Mouse (Mus musculus): ENCODE data around the gene Tas1r1. TPM values are rescaled to one million over a fixed set of nuclear protein-coding genes. Genes with fewer than 3 reads are reported as not detected.

Gene Tas1r1
- under 1 TPM; 0.49 to 0.54 TPM for total RNA-seq (2021)

- DNase-seq (ENCODE audit: extremely low spot score in 1 of 2, low spot score in 1 of 2) = no peak
Observed at GRCm38 (mm10) chr4:152038225-152038984, at the start of gene Tas1r1. TSS of gene Tas1r1 (minus strand) at chr4:152038568.

- DNase-seq (ENCODE audit: extremely low spot score in 1 of 2, low spot score in 1 of 2) = no peak
Observed at GRCm38 (mm10) chr4:152088133-152088532, 49.8 kb upstream of the Tas1r1 start.

- DNase-seq (ENCODE audit: extremely low spot score in 1 of 2, low spot score in 1 of 2) = no peak
Observed at GRCm38 (mm10) chr4:152087211-152088081, 49.1 kb upstream of the Tas1r1 start.

- peak; percentile 60 to 67 for DNase-seq (ENCODE audit: extremely low spot score in 1 of 2, low spot score in 1 of 2)
Observed at GRCm38 (mm10) chr4:152086505-152087210, 48.3 kb upstream of the Tas1r1 start.

- DNase-seq (ENCODE audit: extremely low spot score in 1 of 2, low spot score in 1 of 2) = no peak
Observed at GRCm38 (mm10) chr4:152084616-152085015, 46.2 kb upstream of the Tas1r1 start.

GRCm38 (mm10) chr4:152083611-152084220 lies 45.3 kb upstream of the Tas1r1 start:
- DNase-seq (ENCODE audit: extremely low spot score in 1 of 2, low spot score in 1 of 2) = no peak

GRCm38 (mm10) chr4:152079931-152080330 lies 41.6 kb upstream of the Tas1r1 start:
- DNase-seq (ENCODE audit: extremely low spot score in 1 of 2, low spot score in 1 of 2) = no peak

- DNase-seq (ENCODE audit: extremely low spot score in 1 of 2, low spot score in 1 of 2) = no peak
Observed at GRCm38 (mm10) chr4:152079261-152079660, 40.9 kb upstream of the Tas1r1 start.

- no peak for DNase-seq (ENCODE audit: extremely low spot score in 1 of 2, low spot score in 1 of 2)
Observed at GRCm38 (mm10) chr4:152078105-152078530, 39.8 kb upstream of the Tas1r1 start.

GRCm38 (mm10) chr4:152077191-152077590 lies 38.8 kb upstream of the Tas1r1 start:
- no peak for DNase-seq (ENCODE audit: extremely low spot score in 1 of 2, low spot score in 1 of 2)

- no peak for DNase-seq (ENCODE audit: extremely low spot score in 1 of 2, low spot score in 1 of 2)
Observed at GRCm38 (mm10) chr4:152074548-152074947, 36.2 kb upstream of the Tas1r1 start.

GRCm38 (mm10) chr4:152073715-152074114 lies 35.3 kb upstream of the Tas1r1 start:
- DNase-seq (ENCODE audit: extremely low spot score in 1 of 2, low spot score in 1 of 2) = no peak

GRCm38 (mm10) chr4:152072655-152073054 lies 34.3 kb upstream of the Tas1r1 start:
- DNase-seq (ENCODE audit: extremely low spot score in 1 of 2, low spot score in 1 of 2) = no peak

GRCm38 (mm10) chr4:152072121-152072601 lies 33.8 kb upstream of the Tas1r1 start, which contains the start of gene Plekhg5:
TSS of gene Plekhg5 (plus strand) at chr4:152072498.
- DNase-seq (ENCODE audit: extremely low spot score in 1 of 2, low spot score in 1 of 2) = peak in 1 of 2 experiments; percentile 22

GRCm38 (mm10) chr4:152070494-152071396 lies 32.4 kb upstream of the Tas1r1 start:
- no peak for DNase-seq (ENCODE audit: extremely low spot score in 1 of 2, low spot score in 1 of 2)

- DNase-seq (ENCODE audit: extremely low spot score in 1 of 2, low spot score in 1 of 2) = no peak
Observed at GRCm38 (mm10) chr4:152069245-152069644, 30.9 kb upstream of the Tas1r1 start.

- no peak for DNase-seq (ENCODE audit: extremely low spot score in 1 of 2, low spot score in 1 of 2)
Observed at GRCm38 (mm10) chr4:152068166-152068724, 29.9 kb upstream of the Tas1r1 start.

- DNase-seq (ENCODE audit: extremely low spot score in 1 of 2, low spot score in 1 of 2) = no peak
Observed at GRCm38 (mm10) chr4:152067280-152067679, 28.9 kb upstream of the Tas1r1 start.

Data from layer of hippocampus, postnatal 25 days (tissue).